Mouse (Mus musculus): ENCODE measurements at regions not wholly inside any gene's neighbourhood (a gene's known extent, or its start where the extent isn't known, plus 50 kb on each side); places are given as distances from the start of the nearest gene placed in this dataset.
A peak's percentile ranks its signal among the peaks of the same experiment; 100 is the strongest.

DNA sequence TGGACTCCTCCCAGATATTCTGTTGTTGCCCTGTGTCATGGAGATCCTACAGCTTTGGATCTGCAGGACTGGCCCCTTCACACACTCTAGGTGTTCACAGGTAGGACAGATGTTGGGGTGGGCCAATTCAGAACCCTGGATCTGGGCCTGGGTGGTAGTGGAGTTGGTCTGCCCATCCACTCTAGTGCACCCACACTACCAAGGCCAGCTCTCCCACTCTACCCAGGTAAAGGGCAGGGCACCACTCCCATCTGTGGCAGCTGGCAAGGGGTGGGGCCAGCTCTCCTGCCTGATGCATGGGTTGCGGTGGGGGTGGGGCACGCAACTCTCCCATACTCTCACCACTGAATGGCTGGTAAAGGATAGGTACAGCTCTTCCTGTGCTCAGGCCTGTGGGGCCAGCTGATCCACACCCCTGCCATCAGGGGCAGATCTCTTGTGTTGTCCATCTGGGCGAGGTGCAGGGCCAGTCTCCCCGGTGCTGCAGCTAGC is 76.5 kb downstream of the Gja1 start:
- DNase-seq (ENCODE audit: extremely low spot score in 1 of 2, low spot score in 1 of 2): no peak

DNA sequence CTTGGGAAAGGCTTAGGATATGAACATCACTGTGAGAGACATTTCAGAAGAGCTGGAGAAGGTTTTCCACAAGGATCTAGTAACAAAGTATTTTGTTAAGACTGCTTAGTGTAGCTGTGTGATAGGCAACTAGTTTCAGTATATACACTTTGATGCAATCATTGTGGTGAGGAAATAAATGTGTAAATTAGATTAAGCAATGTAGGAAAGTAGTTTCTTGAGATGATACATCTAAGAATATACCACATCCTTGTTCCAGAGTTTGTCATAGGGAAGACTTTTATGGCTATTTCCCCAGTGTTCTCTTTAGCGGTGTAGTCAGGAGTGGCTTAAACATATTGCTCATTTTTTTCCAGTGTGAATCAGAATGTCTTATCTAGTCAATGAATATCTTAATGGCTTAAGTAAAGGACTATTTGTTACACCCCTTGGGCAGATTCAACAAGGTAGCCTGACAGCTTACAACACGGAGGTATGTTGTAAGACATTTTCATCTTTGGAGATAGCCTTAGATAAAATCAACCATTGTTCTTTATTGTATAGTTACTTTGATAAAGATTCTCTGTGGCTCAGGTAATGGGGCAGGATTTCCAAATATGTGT is 78.8 kb downstream of the Gja1 start:
- no peak for DNase-seq (ENCODE audit: extremely low spot score in 1 of 2, low spot score in 1 of 2)

DNA sequence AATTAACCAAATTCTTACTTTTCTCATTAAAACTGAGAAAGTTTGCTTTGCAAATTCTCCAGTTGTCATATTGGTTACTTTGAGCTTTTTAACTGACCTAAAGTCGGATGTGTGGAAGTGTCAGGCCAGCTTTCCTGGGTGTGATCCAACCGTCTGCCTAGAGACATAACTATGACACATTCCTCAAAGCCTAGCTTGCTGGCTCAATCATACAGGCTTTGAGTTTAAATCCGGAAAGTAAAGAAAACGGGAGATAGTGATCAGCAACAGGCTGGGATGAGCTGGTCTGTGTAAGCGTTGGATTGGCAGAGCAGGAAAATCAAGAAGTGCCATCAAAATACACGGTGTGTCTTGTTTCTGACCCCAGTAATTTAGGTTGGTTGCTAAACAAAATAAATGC is 91.4 kb downstream of the Gja1 start:
- no peak for DNase-seq (ENCODE audit: extremely low spot score in 1 of 2, low spot score in 1 of 2)

DNA sequence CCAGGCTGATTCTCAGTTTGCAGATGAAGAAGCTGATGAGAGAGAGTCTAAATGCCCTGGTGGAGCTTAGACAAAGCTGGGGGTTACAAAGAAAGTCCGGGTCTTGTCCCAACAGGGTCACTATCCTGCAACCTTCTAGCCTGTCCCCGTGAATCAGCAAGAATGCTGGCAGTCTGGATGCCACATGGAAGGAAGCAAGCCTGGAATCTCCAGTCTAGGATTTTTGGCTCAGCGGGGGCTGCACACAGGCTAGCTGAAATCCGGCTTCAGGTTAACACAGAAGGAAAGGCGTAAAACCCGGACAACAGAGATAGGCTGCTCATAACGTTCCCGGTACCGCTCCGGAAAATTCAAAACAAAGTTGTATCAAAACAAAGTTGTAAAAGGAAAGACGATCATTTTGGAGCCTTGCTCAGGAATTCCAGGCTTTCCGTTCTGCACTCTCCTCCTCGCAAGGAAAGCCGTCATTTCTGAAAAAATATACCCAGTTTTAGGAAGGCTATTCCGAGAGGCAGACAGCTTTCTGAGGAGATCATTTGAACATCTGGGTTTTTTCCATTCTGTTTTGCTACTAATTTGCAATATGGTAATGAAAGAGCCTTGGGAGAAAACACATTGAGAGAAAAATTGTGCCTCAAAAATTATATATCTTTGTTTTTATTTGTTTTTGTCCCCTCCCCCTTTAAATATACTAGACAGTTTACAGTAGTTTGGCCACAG is 92.0 kb downstream of the Gja1 start:
- DNase-seq (ENCODE audit: extremely low spot score in 1 of 2, low spot score in 1 of 2): no peak

DNA sequence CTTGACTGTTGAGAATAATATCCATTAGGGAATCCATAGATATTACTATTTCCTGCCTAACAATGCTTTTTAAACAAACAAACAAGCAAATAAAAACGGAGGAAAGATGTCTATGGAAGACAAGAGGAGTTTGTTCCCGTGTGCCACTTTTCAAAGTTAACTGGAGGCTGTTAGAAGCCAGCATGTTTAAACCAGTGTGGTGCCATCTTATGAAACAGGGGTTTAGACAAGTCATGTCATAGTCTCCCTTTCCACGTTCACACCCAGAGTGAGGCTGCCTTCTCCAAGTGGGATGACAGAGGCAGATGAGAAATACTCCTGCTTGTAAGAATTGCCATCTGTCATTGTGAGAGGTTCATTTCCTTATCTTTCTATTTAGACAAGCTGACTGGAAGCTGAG is 92.8 kb downstream of the Gja1 start:
- DNase-seq (ENCODE audit: extremely low spot score in 1 of 2, low spot score in 1 of 2): no peak

DNA sequence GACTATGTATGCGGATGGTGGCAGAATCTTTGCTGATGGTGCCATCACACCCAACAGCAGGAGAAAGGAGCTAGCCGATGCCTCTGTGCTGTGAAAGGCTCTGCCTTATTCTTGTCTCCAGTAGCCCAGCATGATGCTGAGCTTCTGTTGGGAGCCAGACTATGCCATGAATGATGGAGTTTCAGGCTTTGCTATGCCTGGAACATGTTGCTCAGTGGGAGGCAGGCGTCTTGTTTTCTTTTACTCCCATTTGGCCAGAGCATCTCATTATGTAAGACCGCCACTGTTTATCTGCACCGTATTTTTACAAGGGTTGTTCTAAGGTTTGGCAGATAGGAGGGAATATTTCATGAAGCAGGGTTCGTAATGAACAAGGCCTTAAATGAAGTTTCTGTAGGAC is 97.8 kb downstream of the Gja1 start:
- no peak for DNase-seq (ENCODE audit: extremely low spot score in 1 of 2, low spot score in 1 of 2)

DNA sequence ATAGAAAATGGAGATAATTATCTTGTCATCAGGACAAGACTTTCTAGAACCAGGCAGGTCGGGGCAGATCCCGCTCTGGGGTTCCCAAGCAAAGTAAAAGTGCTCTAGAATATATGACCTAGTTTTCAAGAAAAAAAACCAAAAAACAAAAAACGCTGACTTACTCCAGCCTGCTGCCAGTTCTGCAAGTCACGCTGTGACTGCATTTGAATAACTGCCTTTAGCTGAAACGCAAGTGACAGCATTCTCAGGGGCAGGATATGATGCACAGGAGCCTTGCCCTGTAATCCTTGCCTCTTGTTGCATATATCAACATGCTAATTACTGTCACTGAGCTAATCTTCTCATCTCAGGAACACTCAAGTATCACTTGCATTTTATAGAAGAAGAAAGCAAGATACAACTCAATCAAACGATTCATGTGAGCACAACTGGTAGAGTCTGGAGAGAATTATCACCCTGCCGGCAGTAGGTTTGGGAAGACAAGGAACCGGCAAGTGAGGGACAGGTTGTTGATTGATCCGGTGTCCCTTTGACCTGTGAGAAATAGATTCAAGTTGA is 105.1 kb downstream of the Gja1 start:
- no peak for DNase-seq (ENCODE audit: extremely low spot score in 1 of 2, low spot score in 1 of 2)

DNA sequence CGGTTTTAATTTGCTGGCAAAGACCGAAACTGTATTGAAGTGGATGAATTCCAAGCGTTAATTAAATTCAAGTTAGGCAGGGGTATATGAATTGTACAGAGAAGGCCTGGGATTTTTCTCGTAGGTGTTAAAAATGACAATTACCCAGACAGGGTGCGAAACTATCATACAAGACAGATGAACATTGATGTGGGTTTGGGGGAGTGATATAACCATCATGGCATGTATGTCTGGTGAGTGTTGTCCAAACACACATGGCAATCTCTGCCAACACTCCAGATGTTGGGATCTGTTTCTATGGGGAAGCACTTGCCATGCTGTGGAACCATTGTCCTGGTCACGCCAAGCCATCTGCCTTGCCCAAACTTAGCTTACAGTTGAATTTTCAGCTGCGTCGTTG is 107.8 kb downstream of the Gja1 start:
- no peak for DNase-seq (ENCODE audit: extremely low spot score in 1 of 2, low spot score in 1 of 2)

DNA sequence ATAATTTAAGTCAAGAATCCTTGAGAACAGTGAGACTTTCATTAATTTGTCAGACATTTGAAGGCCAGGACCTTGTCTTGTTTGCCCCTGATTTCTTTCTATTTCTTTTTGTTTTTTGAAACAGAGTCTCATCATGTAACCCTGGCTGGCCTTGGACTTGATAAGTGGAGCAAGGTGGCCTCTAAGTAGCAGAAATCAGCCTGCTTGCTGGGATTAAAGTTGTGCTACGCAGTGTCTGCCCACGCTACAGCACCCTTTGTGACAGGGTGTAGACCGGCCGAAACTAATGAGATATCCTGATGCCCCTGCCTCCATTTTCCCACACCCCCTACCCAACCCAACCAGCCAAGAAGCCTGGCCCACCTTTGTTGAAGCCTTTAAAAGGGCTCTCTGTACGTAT is 108.6 kb downstream of the Gja1 start:
- no peak for DNase-seq (ENCODE audit: extremely low spot score in 1 of 2, low spot score in 1 of 2)

DNA sequence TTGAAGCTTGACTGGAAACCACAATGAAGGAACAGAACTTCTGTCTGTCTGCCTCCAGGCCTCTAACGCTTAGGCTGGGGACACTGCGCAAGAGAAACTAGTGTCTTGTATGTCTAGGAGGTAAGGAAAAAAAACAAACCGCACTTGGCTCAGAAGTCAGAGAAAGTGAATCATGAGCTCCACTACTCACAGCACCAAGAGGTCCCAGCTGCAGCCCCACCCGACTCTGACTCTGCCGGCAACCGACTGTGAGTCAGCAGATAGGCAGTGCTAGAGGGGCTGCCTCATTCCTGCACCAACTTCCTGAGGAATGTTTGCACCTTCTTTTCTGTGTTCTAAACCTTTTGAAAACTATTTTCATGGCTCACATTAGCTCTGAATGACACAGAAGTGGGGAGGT is 109.5 kb downstream of the Gja1 start:
- no peak for DNase-seq (ENCODE audit: extremely low spot score in 1 of 2, low spot score in 1 of 2)

DNA sequence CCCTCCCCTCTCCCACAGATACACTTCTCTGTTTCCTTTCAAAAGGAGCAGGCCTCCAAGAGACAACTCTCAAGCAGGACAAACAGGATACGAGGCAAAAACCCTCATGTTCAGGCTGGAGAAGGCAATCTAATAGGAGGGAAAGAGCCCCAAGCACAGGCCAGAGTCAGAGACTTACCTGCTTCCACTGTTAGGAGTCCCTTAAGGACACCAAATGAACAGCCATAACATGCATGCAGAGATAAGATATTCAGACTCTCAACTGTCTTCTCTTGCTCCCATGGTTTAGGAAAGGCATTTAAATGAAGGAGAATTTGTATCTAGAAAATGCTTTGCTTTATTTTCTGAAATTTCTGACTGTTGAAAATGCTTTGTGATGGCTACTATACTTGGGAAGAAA is 116.3 kb downstream of the Gja1 start:
- no peak for DNase-seq (ENCODE audit: extremely low spot score in 1 of 2, low spot score in 1 of 2)

DNA sequence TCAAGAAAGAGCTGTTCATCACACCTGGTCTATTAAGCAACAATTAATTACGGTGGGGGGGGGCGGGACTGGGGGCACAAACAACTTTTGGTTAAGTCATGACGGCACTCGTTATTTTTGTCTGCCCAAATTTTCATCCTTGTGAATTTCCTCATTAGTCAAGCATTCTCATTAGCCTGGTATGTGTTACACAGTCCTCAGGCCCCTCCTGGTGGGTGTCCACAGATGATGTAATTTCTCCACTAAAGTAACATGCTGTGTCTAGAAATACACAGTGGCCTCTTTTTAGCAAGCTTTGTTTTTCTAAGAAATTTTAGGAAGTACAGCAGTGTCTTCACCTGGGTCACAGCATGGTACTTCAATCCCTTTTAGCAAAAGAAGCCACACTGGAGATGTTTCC is 118.2 kb downstream of the Gja1 start:
- DNase-seq (ENCODE audit: extremely low spot score in 1 of 2, low spot score in 1 of 2): no peak

DNA sequence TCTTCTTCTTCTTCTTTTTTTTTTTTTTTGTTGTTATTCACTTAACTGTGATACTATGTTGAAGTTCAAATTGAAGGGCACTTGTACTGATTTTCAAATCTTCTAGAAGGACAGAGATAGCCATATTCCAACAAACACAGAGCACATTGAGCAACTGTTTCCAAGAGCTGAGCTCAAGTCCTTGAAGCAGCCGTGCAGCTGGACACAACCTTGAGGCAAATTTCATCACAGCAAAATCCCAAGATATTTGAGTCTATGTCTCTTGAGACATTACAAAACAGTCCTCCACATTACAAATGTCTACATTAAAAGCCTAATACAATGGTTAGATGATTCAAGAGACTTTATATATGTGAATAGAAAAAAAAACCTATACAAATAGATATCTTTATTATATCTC is 141.9 kb downstream of the Gja1 start:
- no peak for DNase-seq (ENCODE audit: extremely low spot score in 1 of 2, low spot score in 1 of 2)

DNA sequence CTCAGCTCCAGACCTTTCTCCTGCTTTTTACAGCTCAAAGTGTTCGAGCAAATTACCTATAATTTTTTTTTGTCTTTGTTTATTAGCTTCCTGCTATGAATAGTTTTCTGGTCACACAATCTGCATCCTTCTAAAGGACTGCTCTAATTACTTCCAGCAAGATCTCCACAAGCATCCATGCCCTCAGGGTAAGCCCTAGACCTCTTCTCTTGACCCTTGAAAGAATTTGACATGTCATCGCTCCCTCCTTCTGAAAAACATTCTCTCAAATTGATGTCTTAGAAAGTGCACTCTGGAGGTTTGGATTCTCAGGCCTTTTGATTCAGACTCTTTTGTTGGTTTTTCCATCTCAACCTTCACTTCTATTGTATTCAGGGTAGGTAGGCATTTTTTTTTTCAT is 148.7 kb downstream of the Gja1 start:
- DNase-seq (ENCODE audit: extremely low spot score in 1 of 2, low spot score in 1 of 2): no peak

DNA sequence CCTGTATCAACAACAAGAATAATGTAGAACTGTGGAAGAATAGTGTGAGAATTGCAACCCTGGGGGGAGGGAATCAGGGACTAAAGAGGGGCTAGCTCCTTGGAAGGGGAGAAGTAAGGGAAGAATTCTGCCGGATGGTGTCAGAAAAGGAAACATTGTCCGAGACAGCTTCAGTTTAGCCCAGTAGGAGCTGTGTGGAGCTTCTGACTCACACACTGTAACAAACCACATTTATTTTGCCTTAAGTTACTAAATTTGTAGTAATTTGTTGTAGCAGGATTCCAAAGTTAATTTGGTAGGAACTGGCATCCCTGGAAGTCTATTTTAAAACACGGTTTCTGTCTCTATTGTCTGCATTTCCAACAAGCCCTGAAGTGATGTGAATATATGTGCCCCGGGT is 160.0 kb downstream of the Gja1 start:
- DNase-seq (ENCODE audit: extremely low spot score in 1 of 2, low spot score in 1 of 2): no peak

DNA sequence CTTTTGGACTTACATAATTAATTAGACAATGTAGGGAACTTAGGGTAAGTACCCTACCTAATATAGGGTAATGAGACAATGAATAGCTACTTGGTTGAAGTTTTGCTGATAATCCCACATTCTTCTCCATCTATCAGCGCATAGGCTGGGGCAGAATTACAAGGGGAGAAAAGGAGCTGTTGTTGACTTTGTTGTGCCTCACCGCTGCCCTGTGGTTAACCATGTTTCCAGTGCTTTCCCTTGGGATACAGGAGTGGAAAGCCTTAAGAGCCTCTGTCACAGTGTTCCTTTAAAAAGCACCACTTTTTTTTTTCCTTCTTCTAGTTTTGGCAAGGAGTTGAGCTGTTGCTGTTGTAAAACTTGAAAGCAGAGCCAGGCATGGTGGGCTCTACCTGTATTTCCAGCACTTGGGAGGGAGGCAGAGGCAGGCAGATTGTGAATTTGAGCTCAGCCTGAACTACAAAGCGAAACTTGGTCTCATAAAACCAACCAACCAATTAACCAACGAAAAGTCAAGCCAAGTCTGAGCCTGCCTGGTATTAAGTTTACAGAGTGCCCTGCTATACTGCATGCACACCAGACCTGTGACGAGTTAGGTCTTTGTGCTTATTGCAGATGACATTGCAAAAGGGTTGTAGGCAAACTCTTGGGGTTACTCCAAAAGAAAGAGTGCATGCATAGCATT is 162.8 kb downstream of the Gja1 start:
- DNase-seq (ENCODE audit: extremely low spot score in 1 of 2, low spot score in 1 of 2): no peak

DNA sequence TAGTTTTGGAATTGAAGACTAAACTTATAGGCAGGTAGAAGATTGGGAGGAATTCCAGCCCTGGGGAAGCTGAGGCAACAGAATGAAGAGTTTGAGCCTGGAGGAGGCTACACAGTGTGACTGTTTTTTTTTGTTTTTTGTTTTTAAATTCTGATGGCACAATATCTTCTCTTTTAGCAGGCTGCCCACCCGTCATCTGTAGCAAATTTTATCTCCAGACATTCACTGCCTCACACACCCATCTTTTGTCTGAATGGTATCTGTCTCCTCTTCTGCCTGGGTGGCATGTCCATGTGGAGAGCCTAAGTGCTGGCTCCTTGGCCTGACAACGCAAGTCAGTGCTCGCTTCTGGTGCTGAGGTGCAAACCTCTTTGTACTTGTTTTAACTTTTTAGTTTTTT is 165.0 kb downstream of the Gja1 start:
- no peak for DNase-seq (ENCODE audit: extremely low spot score in 1 of 2, low spot score in 1 of 2)

DNA sequence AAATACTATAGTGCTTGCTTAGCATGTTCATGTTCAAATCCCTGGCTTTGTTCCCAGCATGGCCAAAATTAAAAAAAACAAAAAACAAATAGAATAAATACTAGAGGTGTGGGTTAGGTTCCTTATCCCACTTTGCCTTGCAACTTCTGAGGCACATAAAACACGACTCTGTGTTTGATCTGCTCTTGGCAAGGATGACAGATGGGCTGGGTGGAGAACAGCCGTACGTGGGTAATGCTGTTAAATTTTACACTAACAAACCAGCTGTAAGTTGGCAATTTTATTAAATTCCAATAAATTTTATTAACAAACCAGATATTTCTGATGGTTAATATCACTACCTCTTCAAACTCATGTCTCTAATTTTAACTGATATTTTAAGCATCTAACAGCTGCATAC is 168.9 kb downstream of the Gja1 start:
- peak in 1 of 2 experiments; percentile 19 for DNase-seq (ENCODE audit: extremely low spot score in 1 of 2, low spot score in 1 of 2)

DNA sequence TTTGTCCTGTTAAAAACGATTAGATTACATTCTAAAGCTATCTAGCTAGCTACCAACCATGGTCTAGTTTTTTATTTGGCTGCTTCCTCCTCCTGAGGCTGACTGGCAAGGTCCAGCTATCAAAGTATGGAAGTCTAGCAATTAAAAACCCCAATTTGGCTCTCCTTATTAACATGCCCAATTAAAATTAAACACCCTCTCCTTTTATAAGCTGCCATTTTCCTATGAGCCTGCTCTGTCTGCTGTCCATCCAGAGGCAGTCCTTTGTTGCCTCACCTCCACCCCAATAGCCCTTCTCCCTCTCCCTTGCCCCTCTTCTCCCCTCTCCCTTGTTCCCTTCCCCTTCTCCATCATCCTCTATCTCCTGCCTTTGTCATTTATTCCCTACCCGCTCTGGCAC is 169.7 kb downstream of the Gja1 start:
- no peak for DNase-seq (ENCODE audit: extremely low spot score in 1 of 2, low spot score in 1 of 2)

DNA sequence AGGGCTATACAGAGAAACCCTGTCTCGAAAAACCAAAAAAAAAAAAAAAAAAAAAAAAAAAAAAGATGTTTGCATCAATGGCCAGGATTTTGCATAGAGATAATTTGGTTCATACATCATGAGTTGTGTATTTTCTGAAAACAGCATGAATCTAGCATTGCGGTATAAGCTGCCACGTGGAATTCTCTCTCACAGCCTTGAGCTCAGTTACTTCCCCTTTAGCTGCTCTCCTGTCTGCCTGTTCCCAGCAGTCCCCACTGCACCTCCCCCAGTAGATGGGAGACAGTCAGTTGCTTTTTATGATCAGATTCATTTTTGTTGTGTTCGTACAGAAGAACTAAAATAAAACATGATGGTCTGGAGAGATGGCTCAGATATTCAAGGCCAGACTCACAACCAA is 170.7 kb downstream of the Gja1 start:
- DNase-seq (ENCODE audit: extremely low spot score in 1 of 2, low spot score in 1 of 2): no peak

DNA sequence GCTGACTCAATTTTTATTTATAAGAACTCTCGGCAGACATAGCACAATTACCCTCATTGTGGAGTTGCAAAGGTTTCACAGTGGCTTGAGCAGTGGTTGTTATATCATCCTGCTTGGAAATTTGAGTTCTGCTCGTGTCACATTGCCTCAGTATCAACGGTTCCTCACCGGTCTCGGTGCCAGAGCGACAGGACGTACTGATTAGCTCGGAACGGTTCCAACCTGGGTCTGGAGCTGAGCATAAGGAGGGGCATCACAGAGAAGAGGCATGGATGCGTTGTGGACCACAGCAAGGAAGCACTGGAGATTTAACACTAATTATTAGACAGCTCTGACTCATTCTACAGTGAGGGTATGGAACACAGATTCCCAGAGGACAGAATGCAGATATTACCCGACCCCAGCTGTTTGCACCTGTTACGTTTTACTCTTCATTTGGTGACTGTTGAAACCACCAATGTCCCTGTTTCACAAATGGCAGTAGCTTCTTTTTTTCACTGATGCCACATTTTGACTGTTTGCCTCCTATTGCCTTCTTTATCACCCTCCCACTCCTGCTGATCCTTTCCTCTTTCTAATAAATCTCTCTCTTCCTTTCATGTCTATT is 189.8 kb downstream of the Gja1 start:
- no peak for DNase-seq (ENCODE audit: extremely low spot score in 1 of 2, low spot score in 1 of 2)
